Mouse (Mus musculus): ENCODE results near the gene Cryzl2.

DNA sequence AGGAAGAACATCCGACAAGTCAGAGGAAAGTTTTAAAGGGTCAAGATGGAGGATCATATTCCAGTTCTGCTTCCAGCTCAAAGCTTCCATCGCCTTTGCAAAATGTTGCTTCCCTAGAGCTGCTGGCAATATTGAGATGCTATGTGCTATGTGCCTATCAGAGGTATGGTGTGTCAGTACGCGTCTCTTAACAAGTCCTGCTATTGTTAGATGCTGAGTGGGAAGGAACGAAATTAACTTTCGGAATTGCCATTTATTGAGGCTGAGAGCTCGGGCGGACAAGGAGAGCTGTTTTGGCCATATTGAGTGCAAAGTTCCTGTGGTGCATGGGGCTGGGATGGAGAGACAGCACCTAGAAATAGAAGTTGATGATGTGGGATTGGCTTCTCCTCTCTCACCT, 9.5 kb downstream of the Cryzl2 start:
- TF ChIP-seq MAFK (IDR thresholded peaks at IDR 0.05; ENCODE audit: insufficient read depth, low read depth, low read length) = no peak
- no peak for TF ChIP-seq CHD2 (IDR thresholded peaks at IDR 0.05; ENCODE audit: low read depth, low read length)
- no peak for TF ChIP-seq ZC3H11A (IDR thresholded peaks at IDR 0.05; ENCODE audit: borderline replicate concordance, low read depth, low read length)
- no peak for TF ChIP-seq ZNF384 (IDR thresholded peaks at IDR 0.05; ENCODE audit: low read depth, low read length)

All from ES-E14 (cell line).